Mouse (Mus musculus) kidney, postnatal 0 days (tissue): ENCODE results near the gene Gstp3. TPM values are rescaled to one million over a fixed set of nuclear protein-coding genes. Genes with fewer than 3 reads are reported as not detected.

ENCODE experiments used
- ATAC-seq: fragments of 200-750 bp; cut with Nextera tagmentation; replicated peaks from 2 replicates; pipeline ENCODE4 v1.8.0; 2017; ENCODE audit warnings: low read depth, moderate number of reproducible peaks, moderate TSS enrichment, moderate library complexity; ENCODE audit not compliant: low FRiP score
- DNase-seq: peaks from one replicate; pipeline ENCODE4 v3.0.0-alpha.2; 2016; ENCODE audit warnings: low spot score
- H3K27ac ChIP-seq: fragments of 300-500 bp; sonication (generic); 2 replicates; pipeline ENCODE4 v1.5.1; 2014; ENCODE audit warnings: mild to moderate bottlenecking
- H3K27me3 ChIP-seq: fragments of 300-500 bp; sonication (generic); 2 replicates; pipeline ENCODE4 v1.6.1; 2014; ENCODE audit warnings: low read length, mixed read lengths; ENCODE audit not compliant: insufficient read depth
- H3K36me3 ChIP-seq: fragments of 300-500 bp; sonication (generic); 2 replicates; pipeline ENCODE4 v1.6.1; 2014; ENCODE audit warnings: low read length, mixed read lengths; ENCODE audit not compliant: insufficient read depth
- H3K4me1 ChIP-seq: fragments of 300-500 bp; sonication (generic); replicated peaks from 2 replicates; pipeline ENCODE4 v1.6.1; 2014; ENCODE audit warnings: antibody characterized with exemption, low read length, mixed read lengths; ENCODE audit not compliant: insufficient read depth
- H3K4me2 ChIP-seq: fragments of 300-500 bp; sonication (generic); 2 replicates; pipeline ENCODE4 v1.6.1; 2014; ENCODE audit warnings: mild to moderate bottlenecking, low read length, moderate library complexity, mixed read lengths
- H3K4me3 ChIP-seq: fragments of 300-500 bp; sonication (generic); replicated peaks from 2 replicates; pipeline ENCODE4 v1.5.1; 2014; ENCODE audit warnings: low read depth, low read length
- H3K9ac ChIP-seq: fragments of 300-500 bp; sonication (generic); 2 replicates; pipeline ENCODE4 v1.6.1; 2014; ENCODE audit warnings: low read depth, low read length
- H3K9me3 ChIP-seq: fragments of 300-500 bp; sonication (generic); replicated peaks from 2 replicates; pipeline ENCODE4 v1.6.1; 2016; ENCODE audit warnings: low read length, inconsistent platforms, mixed read lengths
- CTCF ChIP-seq: IDR thresholded peaks from 2 replicates; pipeline ENCODE4 v1.5.1; 2016; ENCODE audit warnings: antibody characterized with exemption, low read depth, mild to moderate bottlenecking, moderate library complexity
- WGBS: fragments of 180-500 bp; shearing (Covaris S2); extraction: QIAGEN DNeasy Blood & Tissue Kit; methylation state at CpG from one replicate; pipeline ENCODE4 v1.1.7; 2014; 5-methylcytosine and 5-hydroxymethylcytosine counted together
- polyA plus RNA-seq: library from polyadenylated mRNA; unstranded; fragments of >200 nt; fragmentation: Nextera tagmentation; extraction: Ambion mirVana; gene quantifications from 2 replicates; pipeline ENCODE4 v1.2.1, GENCODE M21; 2015

Gene Gstp3
- polyA plus RNA-seq, 1 experiment from 2014 or later = not detected

DNA sequence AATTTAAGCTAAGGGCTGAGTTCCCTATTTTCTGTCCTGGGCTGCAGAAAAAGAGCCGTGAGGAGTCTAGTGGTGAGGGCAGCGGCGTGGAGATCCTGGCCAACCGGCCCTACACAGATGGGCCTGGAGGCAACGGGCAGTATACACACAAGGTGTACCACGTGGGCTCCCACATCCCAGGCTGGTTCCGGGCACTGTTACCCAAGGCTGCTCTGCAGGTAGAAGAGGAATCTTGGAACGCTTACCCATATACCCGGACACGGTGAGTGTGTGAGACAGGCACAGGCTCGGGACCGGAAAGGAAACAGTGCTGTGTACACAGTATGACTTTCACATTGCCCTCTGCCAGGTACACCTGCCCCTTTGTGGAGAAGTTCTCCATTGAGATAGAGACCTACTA lies 43.3 kb upstream of the Gstp3 start:
- Histone ChIP-seq H3K4me2 (no peak overlapping the region), H3K4me1 (peaks cover 22% of the 10 kb centered on the region; the same call in 1 of the 2 replicates), H3K27me3 (no peaks in the 10 kb centered on the region), H3K4me3 (no peak overlapping the region), H3K9me3 (no peaks in the 10 kb centered on the region), H3K27ac (no peak overlapping the region), H3K9ac (no peak overlapping the region), H3K36me3 (0 out of 2 replicates have a peak, but pooled peaks cover 2% of the 10 kb centered on the region)
- ATAC-seq (no peak), DNase-seq (no peak)
- WGBS = 92% methylated on average over 12 of the region's 12 CpGs
- TF ChIP-seq CTCF = no peak

DNA sequence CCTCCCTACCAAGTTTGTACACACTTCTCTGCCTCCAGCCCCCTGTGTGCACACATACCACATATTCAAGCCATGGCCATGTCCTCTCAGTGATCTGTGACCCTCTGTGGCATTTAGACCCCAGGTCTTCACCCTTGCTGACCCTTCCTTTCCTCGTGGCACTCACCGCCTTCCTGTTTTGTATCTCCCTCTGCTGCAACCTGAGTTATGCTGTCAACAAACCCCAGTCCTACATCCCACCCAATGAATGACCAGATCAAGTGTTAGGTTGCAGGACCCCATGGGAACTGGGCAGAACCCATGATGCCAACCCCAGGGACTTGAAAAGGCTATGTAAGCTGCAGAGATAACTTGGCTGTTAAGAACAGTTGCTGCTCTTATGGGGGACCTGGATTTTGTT lies 42.7 kb upstream of the Gstp3 start:
- no peak for TF ChIP-seq CTCF
- Histone ChIP-seq H3K9ac (no peak overlapping the region), H3K4me3 (no peak overlapping the region), H3K27me3 (no peaks in the 10 kb centered on the region), H3K4me2 (no peak overlapping the region), H3K4me1 (peaks cover 26% of the 10 kb centered on the region; the same call in 1 of the 2 replicates), H3K36me3 (0 out of 2 replicates have a peak, but pooled peaks cover 2% of the 10 kb centered on the region), H3K27ac (no peak overlapping the region), H3K9me3 (no peaks in the 10 kb centered on the region)
- 84% methylated on average over 2 of the region's 2 CpGs for WGBS
- no peak for DNase-seq
- no peak for ATAC-seq

DNA sequence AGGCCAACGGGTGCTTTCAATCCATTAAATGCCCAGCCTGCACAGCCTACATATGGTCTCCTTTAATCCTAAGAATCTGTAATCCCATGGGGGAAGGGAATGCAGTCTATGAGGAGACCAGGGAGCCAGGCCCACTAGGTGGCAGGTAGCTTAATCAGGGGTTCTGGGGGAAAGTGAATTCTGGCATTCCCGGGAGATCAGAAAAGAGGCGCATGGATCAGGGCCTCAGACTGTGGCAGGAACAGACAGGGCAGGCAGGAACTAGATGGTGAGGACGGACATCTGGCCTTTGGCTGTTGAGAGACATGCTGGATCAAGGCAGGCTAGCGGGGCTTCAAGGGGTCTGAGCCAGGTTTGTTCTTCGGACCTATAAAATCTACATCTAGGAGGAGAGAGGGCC lies 42.1 kb upstream of the Gstp3 start:
- WGBS = 78% methylated on average over 6 of the region's 6 CpGs
- no peak for DNase-seq
- Histone ChIP-seq H3K9me3 (no peaks in the 10 kb centered on the region), H3K4me2 (peak overlapping the region; percentile 79; the same call in 1 of the 2 replicates), H3K36me3 (0 out of 2 replicates have a peak, but pooled peaks cover 2% of the 10 kb centered on the region), H3K9ac (no peak overlapping the region), H3K4me1 (peaks cover 26% of the 10 kb centered on the region; the same call in 1 of the 2 replicates), H3K27me3 (no peaks in the 10 kb centered on the region), H3K4me3 (no peak overlapping the region), H3K27ac (no peak overlapping the region)
- no peak for ATAC-seq
- TF ChIP-seq CTCF = no peak

DNA sequence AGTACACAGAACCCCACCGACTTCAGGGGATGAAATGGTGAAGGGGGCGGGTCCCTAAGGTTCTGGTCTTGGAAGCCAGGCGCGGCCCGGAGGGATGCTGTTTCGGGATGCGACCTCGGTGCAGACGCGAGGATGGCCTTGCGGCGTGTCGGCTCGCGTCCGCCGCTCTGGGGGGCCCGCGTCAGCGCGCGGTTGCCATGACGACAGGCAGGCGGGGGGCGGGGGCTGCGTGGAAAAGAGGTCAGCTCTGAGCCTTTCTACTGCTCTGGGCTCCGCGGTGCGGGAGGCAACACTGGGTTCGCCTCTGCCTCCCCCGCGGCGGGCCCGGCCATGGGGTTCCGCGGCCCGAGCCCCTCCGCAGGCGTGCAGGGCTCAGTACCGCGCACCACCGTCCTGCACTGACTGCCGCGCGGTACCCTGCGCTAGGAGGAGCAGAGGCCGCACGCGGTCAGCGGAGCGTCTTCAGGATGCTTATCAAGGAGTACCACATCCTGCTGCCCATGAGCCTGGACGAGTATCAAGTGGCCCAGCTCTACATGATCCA lies 41.4 kb upstream of the Gstp3 start:
- no peak for DNase-seq
- Histone ChIP-seq H3K4me2 (peak overlapping the region; percentile 79), H3K9me3 (no peaks in the 10 kb centered on the region), H3K4me1 (peaks cover 26% of the 10 kb centered on the region; the same call in 1 of the 2 replicates), H3K36me3 (0 out of 2 replicates have a peak, but pooled peaks cover 2% of the 10 kb centered on the region), H3K27ac (no peak overlapping the region), H3K27me3 (no peaks in the 10 kb centered on the region), H3K4me3 (peak overlapping the region; percentile 40), H3K9ac (peak overlapping the region; percentile 59)
- no peak for TF ChIP-seq CTCF
- 1% methylated on average over 42 of the region's 52 CpGs for WGBS
- ATAC-seq = no peak

DNA sequence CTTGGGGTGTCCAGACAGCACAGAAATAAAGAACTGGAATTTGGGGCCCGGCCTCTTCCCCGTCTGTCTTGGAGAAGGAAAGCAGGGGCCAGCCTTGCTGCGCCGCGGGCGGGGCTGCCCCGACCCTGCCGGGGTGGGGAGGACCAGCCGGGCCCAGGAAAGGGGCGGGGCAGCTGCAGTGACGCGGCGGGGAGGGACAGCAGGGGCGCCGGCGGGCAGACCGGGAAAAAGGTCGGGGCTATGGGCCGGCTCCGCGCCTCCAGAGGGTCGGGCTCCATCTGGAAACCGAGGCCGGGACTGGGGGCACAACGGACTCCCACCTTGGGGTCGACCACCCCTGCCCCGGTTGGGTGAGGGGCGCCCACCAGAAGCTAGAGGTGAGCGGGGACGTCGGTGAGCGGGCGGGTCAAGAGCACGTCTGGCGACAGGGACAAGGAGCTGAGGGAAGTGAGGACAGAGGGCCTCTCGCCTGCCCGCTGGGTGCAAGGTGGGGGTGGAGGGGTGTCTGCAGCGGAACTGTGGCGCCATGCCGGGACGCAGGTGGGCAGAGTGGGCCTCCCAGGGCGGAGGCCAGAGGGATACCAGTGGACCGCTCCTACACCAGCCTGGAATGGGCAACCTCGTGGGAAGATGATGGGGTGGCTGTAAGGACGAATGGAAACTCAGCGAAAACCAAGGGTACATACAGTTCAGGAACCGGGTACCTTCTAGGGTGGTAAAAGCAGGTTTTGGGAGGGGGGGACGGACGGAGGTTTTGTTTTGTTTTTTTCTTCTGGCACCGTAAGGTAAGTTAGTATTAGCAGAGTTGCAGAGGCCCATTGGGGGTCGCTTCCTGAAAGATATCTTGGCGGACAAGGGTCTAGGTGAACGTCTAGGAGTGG lies 40.7 kb upstream of the Gstp3 start, which contains the start of gene Pitpnm1:
Gene Pitpnm1, plus strand, starts transcription at position 162 of the 881 bp plus-strand sequence.
- peak within 1 kb of the TSS; percentile 40 for H3K4me3 ChIP-seq
- H3K9ac ChIP-seq = peak within 1 kb of the TSS; percentile 59
- H3K27me3 ChIP-seq = no peaks in the 10 kb centered on the region
- no peak for TF ChIP-seq CTCF
- H3K4me1 ChIP-seq = peaks cover 26% of the 10 kb centered on the region; the same call in 1 of the 2 replicates
- DNase-seq (peak; percentile 60), ATAC-seq (no peak)
- no peaks in the 10 kb centered on the region for H3K9me3 ChIP-seq
- WGBS = 1% methylated on average over 52 of the region's 53 CpGs
- 0 out of 2 replicates have a peak, but pooled peaks cover under 1% of the 10 kb centered on the region for H3K36me3 ChIP-seq
- H3K27ac ChIP-seq = peak within 1 kb of the TSS; percentile 31; the same call in 1 of the 2 replicates
- H3K4me2 ChIP-seq = peak within 1 kb of the TSS; percentile 79

DNA sequence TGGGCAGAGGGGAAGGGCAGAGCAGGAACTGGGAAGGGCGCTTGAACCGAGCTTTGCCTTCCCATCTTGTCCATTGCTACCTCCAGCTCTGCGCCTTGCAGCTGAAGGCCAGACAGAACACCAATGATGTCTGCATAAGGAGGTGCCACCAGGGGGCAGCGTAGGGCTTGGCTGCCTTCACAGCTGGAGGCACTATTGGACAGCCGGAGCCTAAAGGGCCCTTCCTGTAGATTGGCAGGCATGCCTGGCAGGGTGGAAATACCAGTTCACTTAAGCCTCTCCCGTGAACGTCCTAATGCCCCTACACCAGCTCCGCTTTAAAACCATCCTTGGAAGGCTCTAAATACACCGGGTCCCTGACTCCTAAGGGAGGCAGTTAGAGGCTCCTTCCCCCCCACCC lies 39.7 kb upstream of the Gstp3 start:
- DNase-seq (peak; percentile 95), ATAC-seq (0 out of 2 replicates have a peak, but pooled peaks have one; percentile 0)
- Histone ChIP-seq H3K4me3 (no peak overlapping the region), H3K9me3 (no peaks in the 10 kb centered on the region), H3K36me3 (no peaks in the 10 kb centered on the region), H3K9ac (peak overlapping the region; percentile 59; the same call in 1 of the 2 replicates), H3K27me3 (no peaks in the 10 kb centered on the region), H3K27ac (peak overlapping the region; percentile 31; the same call in 1 of the 2 replicates), H3K4me1 (peaks cover 26% of the 10 kb centered on the region; the same call in 1 of the 2 replicates), H3K4me2 (peak overlapping the region; percentile 79)
- 8% methylated on average over 9 of the region's 9 CpGs for WGBS
- peak; percentile 95 for TF ChIP-seq CTCF
